Mouse (Mus musculus) cerebellum, adult 11 months (tissue): Measurements from ENCODE around the gene Sun2.

ENCODE experiments used
- DNase-seq: peaks from one replicate; pipeline ENCODE4 v3.0.0; 2022

Gene Sun2

GRCm38 (mm10) chr15:79683707-79684465 lies 58.5 kb downstream of the Sun2 start:
- no peak for DNase-seq

GRCm38 (mm10) chr15:79683146-79683545 lies 59.2 kb downstream of the Sun2 start:
- no peak for DNase-seq

DNA sequence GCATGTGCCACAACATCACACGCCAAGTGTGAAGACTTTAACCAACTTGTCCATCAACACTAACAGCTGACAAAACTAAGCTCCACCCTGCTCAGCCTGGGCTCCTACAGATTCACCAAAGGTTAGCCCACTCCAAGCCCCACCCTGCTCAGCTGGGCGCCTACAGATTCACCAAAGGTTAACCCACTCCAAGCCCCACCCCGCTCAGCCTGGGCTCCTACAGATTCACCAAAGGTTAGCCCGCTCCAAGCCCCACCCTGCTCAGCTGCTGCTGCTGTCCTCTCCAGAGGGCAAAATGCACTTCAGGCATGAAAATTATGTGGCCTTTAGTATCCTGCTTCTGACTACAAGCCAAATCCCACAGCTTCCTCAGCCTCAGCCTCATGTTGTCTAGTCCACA lies 60.4 kb downstream of the Sun2 start:
- DNase-seq: no peak

DNA sequence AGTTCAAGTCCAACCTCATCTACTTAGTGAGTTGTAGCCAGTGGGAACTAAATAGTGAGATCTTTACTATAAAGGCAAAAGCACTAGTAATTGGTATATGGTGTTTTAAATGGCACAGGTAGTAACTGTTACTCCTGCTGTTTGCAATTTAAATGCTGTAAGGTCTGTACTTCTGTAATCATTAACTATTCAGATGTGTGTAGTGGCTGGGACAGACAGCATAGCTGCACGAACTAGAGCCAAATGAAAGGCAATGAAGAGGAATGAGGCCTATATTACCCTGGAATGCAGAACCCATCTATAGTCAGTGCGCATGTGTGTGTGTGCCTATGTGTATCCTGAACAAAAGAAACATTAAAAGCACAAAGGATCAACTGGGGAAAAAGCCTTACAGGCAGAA lies 64.4 kb downstream of the Sun2 start:
- no peak for DNase-seq
